Mouse (Mus musculus): ENCODE measurements around the gene Irf8. TPM values are rescaled to one million over a fixed set of nuclear protein-coding genes. Genes with fewer than 3 reads are reported as not detected.

The Irf8 gene
- polyA plus RNA-seq, 1 experiment from 2014 or later: 1.7 TPM

DNA sequence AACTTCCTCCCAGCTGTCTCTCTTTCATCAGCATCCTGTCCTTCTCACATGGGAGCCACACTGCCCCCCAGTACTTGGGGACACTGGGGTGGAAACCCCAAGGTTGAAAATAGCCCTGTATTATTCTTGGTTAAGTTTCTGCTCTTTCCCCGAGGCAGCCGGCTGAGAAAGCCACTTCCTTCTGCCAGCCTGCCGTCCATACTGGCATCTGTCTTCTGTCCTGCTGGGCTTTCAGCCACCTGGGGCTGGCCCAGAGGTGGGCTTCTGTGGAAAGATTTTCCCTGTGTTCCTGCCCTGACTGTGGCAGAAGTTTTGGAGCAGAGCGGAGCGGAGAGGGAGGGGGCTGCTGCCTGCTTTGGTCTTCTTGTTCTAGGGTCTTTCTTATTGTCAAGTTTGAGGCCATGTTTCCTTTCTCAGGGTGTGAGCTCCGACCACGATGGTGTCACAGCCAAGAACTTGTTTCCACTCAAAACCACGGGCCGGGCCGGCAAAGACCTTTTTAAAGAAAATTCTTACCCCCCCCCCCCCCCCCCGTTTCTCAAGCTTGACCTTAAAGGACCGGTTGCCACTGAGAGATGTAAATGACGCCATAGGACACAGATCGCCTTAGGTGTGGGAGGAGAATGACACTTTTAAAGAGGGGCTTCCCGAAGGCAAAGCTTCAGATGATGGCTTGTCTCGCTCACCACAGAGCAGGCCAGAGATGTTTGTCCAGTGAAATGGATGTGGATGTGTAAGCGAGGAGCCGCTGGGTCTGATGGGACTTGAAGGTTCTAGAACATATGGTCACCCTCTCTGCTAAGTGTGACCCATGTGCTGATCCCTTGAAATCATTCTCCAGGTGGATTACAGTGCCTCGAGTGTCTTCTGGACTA lies 24.4 kb downstream of the Irf8 start:
- H3K27ac ChIP-seq: no peak overlapping the region
- no peak for DNase-seq (ENCODE audit: low spot score)
- WGBS: 82% methylated on average over 19 of the region's 19 CpGs
- H3K9me3 ChIP-seq (replicated peaks): no peaks in the 10 kb centered on the region
- H3K4me3 ChIP-seq: no peak overlapping the region
- peaks cover 30% of the 10 kb centered on the region for H3K27me3 ChIP-seq (ENCODE audit: low read depth, poor library complexity, severe bottlenecking)
- no peaks in the 10 kb centered on the region for H3K36me3 ChIP-seq
- peaks cover 8% of the 10 kb centered on the region; the same call in 1 of the 2 replicates for H3K4me1 ChIP-seq

DNA sequence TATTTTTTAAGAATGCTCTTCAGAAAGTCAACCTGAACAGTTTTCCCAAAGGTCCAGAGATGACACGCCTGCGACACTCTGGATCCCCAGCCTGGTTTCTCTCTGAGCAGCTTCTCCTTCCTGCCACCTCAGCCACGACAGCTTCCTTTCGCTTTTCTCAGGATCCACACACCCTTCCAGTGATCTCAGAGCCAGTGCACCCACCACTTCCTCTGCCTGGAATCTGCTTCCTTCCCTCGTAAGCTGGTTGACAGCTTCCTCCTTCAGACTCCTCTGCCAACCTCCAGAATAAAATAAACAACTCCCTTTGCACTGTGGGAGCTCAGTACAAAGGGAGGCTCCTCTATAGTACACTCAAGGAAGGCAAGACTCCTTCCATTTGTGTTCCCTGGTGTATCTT lies 27.1 kb downstream of the Irf8 start:
- Histone ChIP-seq H3K27ac (no peak overlapping the region), H3K4me1 (no peaks in the 10 kb centered on the region), H3K27me3 (ENCODE audit: low read depth, poor library complexity, severe bottlenecking) (peaks cover 32% of the 10 kb centered on the region), H3K36me3 (no peaks in the 10 kb centered on the region), H3K9me3 (replicated peaks) (no peaks in the 10 kb centered on the region), H3K4me3 (no peak overlapping the region)
- no peak for DNase-seq (ENCODE audit: low spot score)
- WGBS: 63% methylated on average over 5 of the region's 5 CpGs

DNA sequence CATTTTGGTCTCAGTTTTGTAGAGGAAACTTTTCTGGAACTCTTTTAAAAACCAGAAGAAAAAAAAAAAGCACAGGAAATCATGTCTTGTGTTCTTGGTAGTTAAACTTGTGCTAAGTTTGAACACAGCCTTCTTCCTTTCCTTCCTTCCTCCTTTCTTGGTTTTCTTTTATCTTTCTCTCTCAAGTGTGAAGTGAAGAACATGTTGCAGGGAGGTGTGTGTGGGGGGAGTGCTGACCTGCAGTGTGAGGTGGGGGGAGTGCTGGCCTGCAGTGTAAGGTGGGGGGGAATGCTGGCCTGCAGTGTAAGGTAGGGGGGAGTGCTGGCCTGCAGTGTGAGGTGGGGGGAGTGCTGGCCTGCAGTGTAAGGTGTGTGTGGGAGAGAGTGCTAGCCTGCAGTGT lies 28.5 kb downstream of the Irf8 start:
- no peak overlapping the region for H3K27ac ChIP-seq
- no peaks in the 10 kb centered on the region for H3K36me3 ChIP-seq
- no peak overlapping the region for H3K4me3 ChIP-seq
- DNase-seq (ENCODE audit: low spot score): no peak
- 0 out of 2 replicates have a peak, but pooled peaks cover 3% of the 10 kb centered on the region for H3K4me1 ChIP-seq
- peaks cover 28% of the 10 kb centered on the region for H3K27me3 ChIP-seq (ENCODE audit: low read depth, poor library complexity, severe bottlenecking)
- no peaks in the 10 kb centered on the region for H3K9me3 ChIP-seq (replicated peaks)

DNA sequence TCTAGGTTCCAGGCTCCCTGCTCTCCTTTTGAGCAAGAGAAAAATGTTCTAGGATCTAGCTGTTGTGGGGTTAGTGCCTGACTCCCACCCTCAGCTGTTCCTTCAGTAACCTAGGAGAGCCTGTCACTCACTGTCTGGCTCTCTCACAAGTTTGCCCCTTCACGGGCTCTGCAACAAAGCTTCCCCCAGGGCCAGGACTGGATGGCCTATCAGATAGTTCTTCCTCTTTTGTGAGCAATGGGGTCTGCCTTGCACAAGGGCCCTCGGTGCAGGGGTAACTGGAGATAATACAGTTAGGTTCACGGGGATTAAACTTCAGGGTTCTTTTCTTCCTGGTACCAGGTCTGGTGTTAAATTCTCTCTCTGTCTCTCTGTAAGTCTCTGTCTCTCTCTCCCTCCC lies 30.5 kb downstream of the Irf8 start:
- Histone ChIP-seq H3K4me1 (0 out of 2 replicates have a peak, but pooled peaks cover 3% of the 10 kb centered on the region), H3K4me3 (no peak overlapping the region), H3K36me3 (no peaks in the 10 kb centered on the region), H3K9me3 (replicated peaks) (no peaks in the 10 kb centered on the region), H3K27me3 (ENCODE audit: low read depth, poor library complexity, severe bottlenecking) (peaks cover 32% of the 10 kb centered on the region), H3K27ac (no peak overlapping the region)
- WGBS: 61% methylated on average over 3 of the region's 3 CpGs
- DNase-seq (ENCODE audit: low spot score): no peak

DNA sequence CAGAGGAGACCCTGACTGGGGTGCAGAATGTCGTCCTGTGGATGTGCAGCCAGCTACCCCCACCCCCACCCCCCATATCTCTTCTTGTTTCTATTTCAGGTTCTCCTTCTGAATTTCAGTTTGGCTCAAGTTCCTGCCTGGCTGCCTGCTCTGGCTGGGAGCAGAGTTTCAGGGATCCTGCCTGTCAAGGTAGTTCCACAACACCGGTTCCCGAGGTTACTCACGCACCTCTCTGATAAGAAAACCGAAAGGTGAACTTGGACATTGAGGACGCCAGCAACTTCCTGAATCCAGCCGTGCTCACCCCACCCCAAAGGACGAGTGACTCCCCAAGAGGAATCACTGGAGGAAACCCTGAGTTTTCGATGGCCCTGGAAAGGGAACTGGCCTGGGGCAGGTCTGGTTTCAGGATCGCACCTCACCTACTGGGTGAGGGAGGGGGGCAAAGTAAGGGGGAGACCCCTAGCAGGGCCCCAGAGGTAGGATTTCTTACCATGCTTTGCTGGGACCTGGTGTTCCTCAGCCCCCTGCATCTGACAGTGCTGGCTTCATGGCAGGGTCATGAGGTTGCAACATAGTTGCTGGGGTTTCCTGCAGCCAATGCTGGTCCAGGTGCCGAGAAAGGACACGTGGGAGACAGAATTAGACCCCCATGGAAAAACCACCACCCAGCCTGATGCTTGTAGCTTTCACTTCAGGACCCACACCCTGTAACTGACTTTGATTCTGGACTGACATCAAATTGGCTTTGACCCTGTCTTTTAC lies 32.5 kb downstream of the Irf8 start:
- Histone ChIP-seq H3K4me1 (0 out of 2 replicates have a peak, but pooled peaks cover 3% of the 10 kb centered on the region), H3K36me3 (no peaks in the 10 kb centered on the region), H3K27me3 (ENCODE audit: low read depth, poor library complexity, severe bottlenecking) (peaks cover 43% of the 10 kb centered on the region), H3K27ac (no peak overlapping the region), H3K4me3 (no peak overlapping the region), H3K9me3 (replicated peaks) (no peaks in the 10 kb centered on the region)
- no peak for DNase-seq (ENCODE audit: low spot score)
- 84% methylated on average over 12 of the region's 12 CpGs for WGBS

DNA sequence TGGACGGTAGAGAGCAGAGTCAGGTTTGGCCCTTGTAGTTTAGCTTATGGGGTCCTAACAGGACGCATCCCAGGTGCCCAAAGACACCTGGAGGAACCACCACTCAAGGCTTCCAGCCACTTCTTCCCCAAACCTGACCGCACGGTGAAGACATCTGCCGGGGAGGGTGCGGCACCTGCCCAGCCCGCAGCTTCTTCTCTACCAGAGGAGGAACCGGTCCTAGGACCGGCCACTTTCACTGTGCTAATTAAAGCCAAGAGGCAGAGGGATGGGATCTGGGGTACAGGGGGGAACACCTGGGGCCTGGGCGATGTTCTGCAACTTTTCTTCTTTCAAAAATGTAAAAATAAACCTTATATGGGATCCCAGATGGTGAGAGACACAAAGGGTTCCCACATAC lies 41.0 kb downstream of the Irf8 start:
- Histone ChIP-seq H3K4me1 (no peaks in the 10 kb centered on the region), H3K4me3 (no peak overlapping the region), H3K9me3 (replicated peaks) (no peaks in the 10 kb centered on the region), H3K27me3 (ENCODE audit: low read depth, poor library complexity, severe bottlenecking) (peaks cover 57% of the 10 kb centered on the region), H3K36me3 (no peaks in the 10 kb centered on the region), H3K27ac (no peak overlapping the region)
- WGBS: 89% methylated on average over 10 of the region's 10 CpGs
- no peak for DNase-seq (ENCODE audit: low spot score)

DNA sequence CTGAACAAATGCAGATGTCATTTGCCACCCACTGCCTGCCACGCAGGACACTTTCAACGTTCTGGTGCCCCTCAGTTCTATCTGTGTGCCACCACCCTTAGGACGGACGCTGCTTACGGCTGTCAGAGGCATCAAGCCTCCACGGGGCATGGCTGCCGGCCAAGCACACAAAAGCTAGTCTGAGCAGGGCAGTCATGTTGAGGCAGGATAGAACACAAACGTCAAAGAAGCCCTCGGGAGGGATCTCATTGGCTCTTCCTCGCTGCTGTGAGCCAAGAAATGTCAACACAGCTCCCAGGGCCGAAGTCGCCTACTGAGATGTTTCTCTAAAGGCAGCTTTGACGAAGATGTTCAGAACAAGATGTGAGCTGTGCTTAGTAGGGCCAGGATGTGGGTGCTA lies 41.6 kb downstream of the Irf8 start:
- WGBS: 70% methylated on average over 13 of the region's 13 CpGs
- no peak for DNase-seq (ENCODE audit: low spot score)

DNA sequence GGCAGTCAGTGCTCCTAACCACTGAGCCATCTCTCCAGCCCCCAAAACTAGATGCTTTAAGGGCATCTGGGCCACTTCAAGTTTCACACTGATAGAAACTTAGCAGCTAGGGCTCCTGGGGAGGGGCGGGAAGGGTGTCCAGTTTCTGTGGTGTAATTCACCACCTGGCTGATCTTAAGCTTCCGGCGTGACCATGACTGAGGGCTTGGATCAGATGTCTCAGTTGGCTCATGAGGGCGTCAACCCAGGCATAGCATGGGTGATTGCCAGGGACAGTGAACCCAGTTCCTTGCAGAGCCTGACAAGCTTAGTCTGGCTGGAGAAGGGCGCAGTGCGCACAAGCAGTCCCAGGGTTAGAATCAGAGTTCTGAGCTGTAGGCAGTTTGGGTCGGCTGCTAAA lies 42.9 kb downstream of the Irf8 start:
- Histone ChIP-seq H3K9me3 (replicated peaks) (no peaks in the 10 kb centered on the region), H3K4me3 (no peak overlapping the region), H3K27ac (no peak overlapping the region), H3K27me3 (ENCODE audit: low read depth, poor library complexity, severe bottlenecking) (peaks cover 55% of the 10 kb centered on the region), H3K4me1 (no peaks in the 10 kb centered on the region), H3K36me3 (no peaks in the 10 kb centered on the region)
- no peak for DNase-seq (ENCODE audit: low spot score)
- 94% methylated on average over 7 of the region's 7 CpGs for WGBS

More for the DNA sequence above, 41.6 kb downstream of the Irf8 start:
- H3K4me1 ChIP-seq: no peaks in the 10 kb centered on the region
- H3K36me3 ChIP-seq: no peaks in the 10 kb centered on the region
- no peak overlapping the region for H3K4me3 ChIP-seq
- H3K9me3 ChIP-seq (replicated peaks): no peaks in the 10 kb centered on the region
- peaks cover 62% of the 10 kb centered on the region for H3K27me3 ChIP-seq (ENCODE audit: low read depth, poor library complexity, severe bottlenecking)
- no peak overlapping the region for H3K27ac ChIP-seq

DNA sequence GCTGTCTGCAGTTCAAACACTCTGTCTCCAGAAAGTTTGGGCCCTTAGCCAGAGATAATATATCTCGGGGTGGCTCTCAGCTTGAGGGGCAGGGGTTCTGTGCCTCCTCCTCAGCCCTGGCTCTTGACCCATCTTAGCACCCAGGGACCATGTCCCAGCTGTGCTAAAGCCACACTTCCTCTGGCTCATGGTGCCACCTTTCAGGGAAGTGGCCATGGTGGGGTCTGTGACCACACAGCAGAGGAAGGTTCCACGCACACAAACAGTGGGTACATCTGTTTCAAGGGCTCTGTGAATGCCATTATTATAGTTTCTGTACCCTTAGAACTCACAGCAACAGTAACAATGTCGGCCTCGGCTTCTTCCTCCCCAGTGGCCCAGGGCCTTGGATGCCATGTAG lies 47.6 kb downstream of the Irf8 start:
- no peaks in the 10 kb centered on the region for H3K9me3 ChIP-seq (replicated peaks)
- WGBS: 78% methylated on average over 4 of the region's 4 CpGs
- H3K27ac ChIP-seq: no peak overlapping the region
- H3K4me1 ChIP-seq: no peaks in the 10 kb centered on the region; the same call in 1 of the 2 replicates
- no peaks in the 10 kb centered on the region for H3K36me3 ChIP-seq
- no peak overlapping the region for H3K4me3 ChIP-seq
- H3K27me3 ChIP-seq (ENCODE audit: low read depth, poor library complexity, severe bottlenecking): peaks cover 34% of the 10 kb centered on the region
- DNase-seq (ENCODE audit: low spot score): no peak

DNA sequence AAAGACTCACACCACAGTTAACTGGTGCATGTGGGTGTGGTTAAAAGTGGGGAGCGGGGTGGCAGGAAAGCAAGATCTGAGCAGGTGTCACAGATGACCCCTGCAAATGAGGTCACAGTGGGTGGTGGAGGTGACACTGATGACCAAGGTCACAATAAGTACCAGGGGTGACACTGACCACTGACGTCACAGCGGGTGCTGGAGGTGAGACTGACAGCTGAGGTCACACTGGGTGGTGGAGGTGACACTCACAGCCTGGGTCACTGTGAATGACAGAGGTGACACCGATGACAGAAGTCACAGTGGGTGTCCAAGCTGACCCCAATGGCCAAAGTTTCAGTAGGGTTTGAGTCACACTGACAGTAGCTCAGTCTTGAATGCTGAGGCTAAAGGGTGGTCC lies 50.6 kb downstream of the Irf8 start:
- Histone ChIP-seq H3K27me3 (ENCODE audit: low read depth, poor library complexity, severe bottlenecking) (peaks cover 27% of the 10 kb centered on the region), H3K36me3 (no peaks in the 10 kb centered on the region), H3K27ac (no peak overlapping the region), H3K9me3 (replicated peaks) (no peaks in the 10 kb centered on the region), H3K4me1 (peaks cover 4% of the 10 kb centered on the region; the same call in 1 of the 2 replicates), H3K4me3 (no peak overlapping the region)
- no peak for DNase-seq (ENCODE audit: low spot score)
- 55% methylated on average over 4 of the region's 4 CpGs for WGBS

DNA sequence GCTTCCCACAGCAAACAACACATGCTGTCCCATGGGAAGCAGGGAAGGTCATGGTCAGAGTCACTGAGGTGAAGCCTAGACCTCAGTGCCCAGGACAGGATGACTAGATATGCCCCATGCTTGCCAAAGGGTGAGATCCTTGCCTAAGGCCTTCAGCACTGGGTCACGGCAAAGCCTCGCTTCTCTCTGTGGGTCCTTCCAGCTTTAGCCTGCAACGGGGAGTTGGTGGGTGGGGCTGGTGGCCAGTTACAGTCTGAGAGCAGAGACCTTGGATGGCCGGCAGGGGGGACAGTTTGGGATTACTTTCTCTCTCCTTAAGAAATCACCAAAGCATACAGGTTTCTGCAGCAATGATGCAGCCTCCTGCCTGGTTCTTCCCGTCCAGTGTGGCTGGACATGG lies 51.5 kb downstream of the Irf8 start:
- H3K27me3 ChIP-seq (ENCODE audit: low read depth, poor library complexity, severe bottlenecking): peaks cover 19% of the 10 kb centered on the region
- no peaks in the 10 kb centered on the region for H3K36me3 ChIP-seq
- WGBS: 36% methylated on average over 5 of the region's 5 CpGs
- no peak overlapping the region for H3K27ac ChIP-seq
- no peaks in the 10 kb centered on the region for H3K9me3 ChIP-seq (replicated peaks)
- DNase-seq (ENCODE audit: low spot score): no peak
- H3K4me1 ChIP-seq: peaks cover 4% of the 10 kb centered on the region; the same call in 1 of the 2 replicates
- no peak overlapping the region for H3K4me3 ChIP-seq

DNA sequence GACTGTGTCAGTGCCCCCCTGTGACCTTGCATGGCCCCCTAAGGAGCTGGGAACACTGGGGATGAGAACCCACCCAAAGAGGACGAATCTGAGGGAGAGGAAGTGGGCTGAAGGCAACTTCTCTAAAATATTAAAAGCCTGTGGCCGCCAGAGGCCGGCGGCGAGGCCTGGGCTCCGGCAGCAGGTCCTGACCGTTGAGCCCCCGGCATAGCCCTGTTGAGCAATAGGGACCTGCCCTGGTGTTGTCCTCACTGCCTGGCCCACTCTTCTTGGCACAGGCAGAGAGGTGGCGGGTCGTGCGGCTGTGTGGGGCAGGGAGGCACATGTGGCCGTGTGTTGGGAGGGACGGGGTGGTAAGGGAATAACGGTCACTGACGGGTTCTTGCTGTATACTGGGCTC lies 56.6 kb downstream of the Irf8 start:
- Histone ChIP-seq H3K27me3 (ENCODE audit: low read depth, poor library complexity, severe bottlenecking) (peaks cover 15% of the 10 kb centered on the region), H3K27ac (no peak overlapping the region), H3K4me1 (peaks cover 8% of the 10 kb centered on the region), H3K36me3 (no peaks in the 10 kb centered on the region), H3K9me3 (replicated peaks) (no peaks in the 10 kb centered on the region), H3K4me3 (no peak overlapping the region)
- WGBS: 86% methylated on average over 15 of the region's 15 CpGs
- DNase-seq (ENCODE audit: low spot score): no peak

DNA sequence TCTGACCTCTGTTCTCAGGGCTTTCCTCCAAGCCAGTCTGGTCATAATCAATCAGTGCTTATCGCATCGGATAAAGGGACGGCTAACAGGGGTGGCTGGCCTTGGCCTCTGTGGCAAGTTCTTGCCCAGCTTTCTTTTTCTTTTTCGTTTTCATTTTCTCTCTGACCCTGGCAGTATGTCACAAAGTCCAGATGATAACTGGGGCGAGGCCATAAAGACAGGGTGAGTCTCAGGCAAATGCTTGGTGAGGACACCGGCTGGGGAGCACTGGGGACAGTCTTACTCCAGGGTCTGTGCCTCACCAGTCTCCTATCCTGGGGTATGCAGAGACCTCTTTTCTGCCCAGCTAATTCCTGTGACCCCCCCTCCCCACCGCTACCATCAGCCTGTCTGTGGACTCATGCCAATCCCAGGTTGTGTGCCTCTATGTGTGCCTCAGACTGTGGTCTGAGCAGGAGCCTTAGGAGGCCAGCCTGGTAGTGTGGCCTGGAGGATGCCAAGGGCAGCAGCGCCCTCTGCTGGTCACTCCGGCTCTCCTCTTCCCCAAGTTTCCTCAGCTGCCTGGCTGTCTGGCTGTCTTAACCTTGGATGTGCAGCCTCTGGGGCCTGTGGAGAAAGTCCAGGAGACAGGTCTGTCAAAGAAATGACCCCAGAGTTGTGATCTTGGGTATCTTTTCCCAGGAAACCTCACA lies 59.9 kb downstream of the Irf8 start:
- 45% methylated on average over 9 of the region's 9 CpGs for WGBS
- Histone ChIP-seq H3K27ac (no peak overlapping the region), H3K36me3 (no peaks in the 10 kb centered on the region), H3K4me1 (peaks cover 4% of the 10 kb centered on the region; the same call in 1 of the 2 replicates), H3K27me3 (ENCODE audit: low read depth, poor library complexity, severe bottlenecking) (peaks cover 23% of the 10 kb centered on the region), H3K4me3 (no peak overlapping the region), H3K9me3 (replicated peaks) (no peaks in the 10 kb centered on the region)
- DNase-seq (ENCODE audit: low spot score): peak; percentile 95
